Mouse (Mus musculus) hindbrain, postnatal 0 days (tissue): ENCODE measurements around the gene Cnga1. TPM values are rescaled to one million over a fixed set of nuclear protein-coding genes. Genes with fewer than 3 reads are reported as not detected.

ENCODE experiments used
- ATAC-seq: fragments of 200-750 bp; cut with Nextera tagmentation; 2 replicates; pipeline ENCODE4 v1.8.0; 2017; ENCODE audit warnings: mild to moderate bottlenecking, moderate TSS enrichment, moderate library complexity
- DNase-seq: peaks from one replicate; pipeline ENCODE4 v3.0.0-alpha.2; 2015; ENCODE audit warnings: low spot score
- H3K27ac ChIP-seq: fragments of 300-500 bp; sonication (generic); 2 replicates; pipeline ENCODE4 v1.5.1; 2014; ENCODE audit warnings: mild to moderate bottlenecking
- H3K27me3 ChIP-seq: fragments of 300-500 bp; sonication (generic); 2 replicates; pipeline ENCODE4 v1.6.1; 2014; ENCODE audit warnings: low read length, mixed read lengths; ENCODE audit not compliant: insufficient read depth
- H3K36me3 ChIP-seq: fragments of 300-500 bp; sonication (generic); 2 replicates; pipeline ENCODE4 v1.6.1; 2014; ENCODE audit warnings: low read length, mixed read lengths; ENCODE audit not compliant: insufficient read depth
- H3K4me1 ChIP-seq: fragments of 300-500 bp; sonication (generic); 2 replicates; pipeline ENCODE4 v1.6.1; 2014; ENCODE audit warnings: antibody characterized with exemption, low read length, mixed read lengths; ENCODE audit not compliant: insufficient read depth
- H3K4me2 ChIP-seq: fragments of 300-500 bp; sonication (generic); 2 replicates; pipeline ENCODE4 v1.6.1; 2014; ENCODE audit warnings: low read depth, mild to moderate bottlenecking, low read length, moderate library complexity, mixed read lengths
- H3K4me3 ChIP-seq: fragments of 300-500 bp; sonication (generic); 2 replicates; pipeline ENCODE4 v1.5.1; 2014; ENCODE audit warnings: low read length
- H3K9ac ChIP-seq: fragments of 300-500 bp; sonication (generic); replicated peaks from 2 replicates; pipeline ENCODE4 v1.6.1; 2014; ENCODE audit warnings: mild to moderate bottlenecking, low read length, moderate library complexity, mixed read lengths
- H3K9me3 ChIP-seq: fragments of 300-500 bp; sonication (generic); 2 replicates; pipeline ENCODE4 v1.6.1; 2016; ENCODE audit warnings: low read length, mixed read lengths
- CTCF ChIP-seq: IDR thresholded peaks from 2 replicates; pipeline ENCODE4 v1.5.1; 2016; ENCODE audit warnings: antibody characterized with exemption, control low read depth, low read depth
- WGBS: fragments of 180-500 bp; shearing (Covaris S2); extraction: QIAGEN DNeasy Blood & Tissue Kit; methylation state at CpG from one replicate; pipeline ENCODE4 v1.1.7; 2014; 5-methylcytosine and 5-hydroxymethylcytosine counted together
- polyA plus RNA-seq: library from polyadenylated mRNA; unstranded; fragments of >200 nt; fragmentation: Nextera tagmentation; extraction: Ambion mirVana; gene quantifications from 2 replicates; pipeline ENCODE4 v1.2.1, GENCODE M21; 2015
- total RNA-seq: library from RNA; depleted of rRNA; stranded (reverse); fragments of >200 nt; gene quantifications from 2 replicates; pipeline ENCODE4 v1.2.3, GENCODE M21; 2014

Cnga1 gene
- total and polyA plus RNA-seq, 2 experiments from 2014 or later, result not detected

GRCm38 (mm10) chr5:72653068-72653674 lies 9.1 kb upstream of the Cnga1 start:
- ATAC-seq, result no peak
- Histone ChIP-seq H3K4me1 (no peaks in the 10 kb centered on the region), H3K27me3 (no peaks in the 10 kb centered on the region), H3K4me3 (no peak overlapping the region), H3K27ac (no peak overlapping the region), H3K9me3 (no peaks in the 10 kb centered on the region; the same call in 1 of the 2 replicates), H3K4me2 (no peak overlapping the region), H3K36me3 (no peaks in the 10 kb centered on the region), H3K9ac (no peak overlapping the region)
- peak; percentile 24 for DNase-seq
- WGBS, result 49% methylated on average over 10 of the region's 10 CpGs
- no peak for TF ChIP-seq CTCF

- 91% methylated on average over 9 of the region's 9 CpGs for WGBS
- ATAC-seq, result no peak
These were observed 5.1 kb upstream of the Cnga1 start for GRCm38 (mm10) chr5:72648987-72649735.

GRCm38 (mm10) chr5:72647958-72648595 lies 4.0 kb upstream of the Cnga1 start:
- no peak overlapping the region for H3K27ac ChIP-seq
- no peaks in the 10 kb centered on the region; the same call in 1 of the 2 replicates for H3K9me3 ChIP-seq
- H3K4me3 ChIP-seq, result peak overlapping the region; percentile 53
- no peaks in the 10 kb centered on the region for H3K27me3 ChIP-seq
- TF ChIP-seq CTCF, result no peak
- H3K36me3 ChIP-seq, result no peaks in the 10 kb centered on the region
- H3K4me1 ChIP-seq, result no peaks in the 10 kb centered on the region
- H3K9ac ChIP-seq, result 0 out of 2 replicates have a peak overlapping the region, but pooled peaks have one; percentile 28
- WGBS, result 9% methylated on average over 18 of the region's 18 CpGs
- peak overlapping the region; percentile 86 for H3K4me2 ChIP-seq
- ATAC-seq (peak; percentile 78), DNase-seq (no peak)

More at GRCm38 (mm10) chr5:72648987-72649735, 5.1 kb upstream of the Cnga1 start:
- no peak overlapping the region for H3K27ac ChIP-seq
- H3K4me2 ChIP-seq, result no peak overlapping the region
- no peak for DNase-seq
- H3K36me3 ChIP-seq, result no peaks in the 10 kb centered on the region
- H3K9me3 ChIP-seq, result no peaks in the 10 kb centered on the region; the same call in 1 of the 2 replicates
- no peaks in the 10 kb centered on the region for H3K27me3 ChIP-seq
- H3K4me1 ChIP-seq, result no peaks in the 10 kb centered on the region
- TF ChIP-seq CTCF, result no peak
- H3K4me3 ChIP-seq, result no peak overlapping the region
- H3K9ac ChIP-seq, result no peak overlapping the region

- H3K27ac ChIP-seq, result no peak within 1 kb of the TSS
- no peaks in the 10 kb centered on the region for H3K27me3 ChIP-seq
- ATAC-seq (peak; percentile 95), DNase-seq (peak; percentile 72)
- peak within 1 kb of the TSS; percentile 28; the same call in 1 of the 2 replicates for H3K9ac ChIP-seq
- under 1% methylated on average over 25 of the region's 25 CpGs for WGBS
- H3K36me3 ChIP-seq, result no peaks in the 10 kb centered on the region
- H3K4me1 ChIP-seq, result no peaks in the 10 kb centered on the region
- peak within 1 kb of the TSS; percentile 53 for H3K4me3 ChIP-seq
- no peaks in the 10 kb centered on the region; the same call in 1 of the 2 replicates for H3K9me3 ChIP-seq
- H3K4me2 ChIP-seq, result peak within 1 kb of the TSS; percentile 86
- peak; percentile 56 for TF ChIP-seq CTCF
These were observed 3.4 kb upstream of the Cnga1 start, which contains the start of gene Nipal1 for GRCm38 (mm10) chr5:72647418-72647907. Nipal1 (plus strand) TSS chr5:72647795.

- no peak for TF ChIP-seq CTCF
- Histone ChIP-seq H3K9me3 (no peaks in the 10 kb centered on the region), H3K27ac (no peak overlapping the region), H3K36me3 (no peaks in the 10 kb centered on the region), H3K4me3 (peak overlapping the region; percentile 53), H3K9ac (peak overlapping the region; percentile 28; the same call in 1 of the 2 replicates), H3K4me1 (no peaks in the 10 kb centered on the region), H3K27me3 (no peaks in the 10 kb centered on the region), H3K4me2 (peak overlapping the region; percentile 86)
- no peak; the same call in none of the 2 replicates for ATAC-seq
- DNase-seq, result no peak
- WGBS, result 31% methylated on average over 10 of the region's 10 CpGs
These were observed 2.9 kb upstream of the Cnga1 start for GRCm38 (mm10) chr5:72646996-72647395.

GRCm38 (mm10) chr5:72646131-72646530 lies 2.1 kb upstream of the Cnga1 start:
- 49% methylated on average over 10 of the region's 10 CpGs for whole genome bisulfite sequencing
- H3K27ac ChIP-seq, result no peak overlapping the region
- ATAC-seq, result no peak

More at GRCm38 (mm10) chr5:72646131-72646530, 2.1 kb upstream of the Cnga1 start:
- H3K27me3 ChIP-seq, result no peaks in the 10 kb centered on the region
- H3K4me2 ChIP-seq, result no peak overlapping the region
- no peak overlapping the region for H3K9ac ChIP-seq
- no peak overlapping the region for H3K4me3 ChIP-seq
- DNase-seq, result peak; percentile 29
- no peaks in the 10 kb centered on the region for H3K9me3 ChIP-seq
- no peaks in the 10 kb centered on the region for H3K4me1 ChIP-seq
- no peaks in the 10 kb centered on the region for H3K36me3 ChIP-seq
- TF ChIP-seq CTCF, result peak; percentile 42
